Mouse (Mus musculus): ENCODE results near the gene Trmt2b.
"Not testable (repeated sequence)": the region's sequence is repeated elsewhere in the genome, so short reads cannot be mapped to it uniquely, and the experiment has no call there.

Trmt2b gene

DNA sequence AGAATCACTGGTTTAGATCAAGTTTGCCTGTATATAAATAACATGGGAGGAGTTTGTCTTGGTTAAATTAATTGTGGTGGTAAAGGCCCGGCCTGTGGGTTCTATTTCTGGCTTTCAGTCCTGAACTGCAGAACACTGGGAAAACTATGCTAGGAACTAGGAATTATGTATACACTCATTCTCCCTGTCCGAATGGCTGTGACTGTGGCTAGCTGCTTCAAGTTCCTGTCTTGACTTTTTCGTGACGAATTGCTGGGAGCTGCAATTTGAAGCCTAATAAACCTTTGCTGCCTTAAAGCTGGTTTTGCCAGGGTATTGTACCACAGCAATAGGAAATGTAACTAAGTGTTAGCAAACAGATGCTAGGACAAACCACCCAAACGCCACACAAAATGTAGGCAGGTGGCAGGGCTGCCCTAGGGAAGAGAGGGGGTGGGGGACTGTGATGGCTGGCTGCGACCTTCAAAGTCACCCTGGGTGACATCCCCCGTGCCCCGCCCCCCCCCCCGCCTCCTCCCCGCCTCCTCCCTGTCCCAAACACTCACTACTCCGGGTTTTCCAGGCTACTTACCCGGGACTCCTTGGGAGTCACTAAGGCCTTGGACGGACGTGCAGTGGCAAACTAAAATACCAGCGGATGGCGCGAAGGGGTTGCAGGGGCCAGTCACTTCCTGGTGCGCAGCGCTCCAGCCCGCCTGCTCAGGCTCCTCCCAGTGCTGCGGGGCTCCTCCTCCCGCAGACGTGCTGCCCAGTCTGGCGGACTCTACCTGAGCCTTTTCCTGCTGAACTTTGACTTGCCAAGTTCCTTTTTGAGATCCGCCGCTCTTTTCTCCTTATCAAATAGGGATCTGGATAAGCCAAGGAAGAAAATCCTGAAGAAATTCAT lies at the start of gene Trmt2b:
Trmt2b (minus strand) TSS at position 710 of the 886 bp plus-strand sequence.
- peak in 1 of 2 experiments; percentile 11 for DNase-seq (ENCODE audit: low spot score in 2 of 2)

DNA sequence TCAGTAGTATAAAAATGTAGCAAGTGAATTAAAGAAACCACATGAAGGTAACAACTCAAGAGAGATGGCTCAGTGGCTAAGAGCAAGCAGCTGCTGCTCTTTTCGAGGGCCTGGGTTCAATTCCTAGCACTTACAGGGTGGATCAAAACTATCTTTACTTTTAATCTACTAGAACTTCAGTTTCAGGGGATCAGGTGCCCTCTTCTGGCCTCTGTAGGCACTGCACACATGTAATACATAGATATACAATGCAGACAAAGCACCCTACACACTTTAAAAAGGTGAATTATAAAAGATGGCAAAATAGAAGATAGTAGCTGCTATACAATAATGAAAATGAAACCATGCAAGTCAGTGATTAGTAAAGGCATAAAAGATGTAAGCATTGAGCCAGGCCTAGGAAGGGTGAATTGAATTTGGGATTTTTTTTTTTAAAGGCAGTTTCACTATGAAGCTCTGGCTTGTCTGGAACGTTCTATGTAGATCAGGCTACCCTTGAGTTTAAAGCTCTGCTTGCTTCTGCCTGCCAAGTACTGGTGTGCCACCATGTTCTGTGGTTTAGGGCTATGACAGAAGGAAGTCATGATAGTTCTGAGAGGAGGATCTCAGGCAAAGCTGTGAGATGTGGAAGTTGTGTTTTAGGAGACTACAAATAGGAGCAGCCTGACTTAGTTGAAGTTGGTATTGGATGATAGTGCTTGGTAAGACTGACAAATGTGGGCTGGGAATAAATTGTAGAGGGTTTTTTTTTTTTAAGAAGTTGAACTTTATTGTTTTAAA lies 42.6 kb upstream of the Trmt2b start:
- no peak for DNase-seq (ENCODE audit: low spot score in 2 of 2)

DNA sequence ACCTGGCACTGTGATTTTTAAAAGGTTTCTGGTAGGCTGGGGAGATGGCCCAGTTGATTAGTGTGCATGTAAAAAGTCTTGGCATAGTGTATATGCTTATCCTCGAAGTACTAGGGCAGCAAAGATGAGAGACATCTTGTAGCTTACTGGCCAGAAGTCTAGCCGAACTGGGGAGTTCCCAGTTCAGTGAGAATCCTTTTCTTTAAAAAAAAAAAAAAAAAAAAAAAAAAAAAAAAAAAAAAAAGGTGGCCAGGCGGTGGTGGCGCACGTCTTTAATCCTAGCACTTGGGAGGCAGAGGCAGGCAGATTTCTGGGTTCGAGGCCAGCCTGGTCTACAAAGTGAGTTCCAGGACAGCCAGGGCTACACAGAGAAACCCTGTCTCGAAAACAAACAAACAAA lies 34.4 kb upstream of the Trmt2b start:
- DNase-seq (ENCODE audit: low spot score in 2 of 2) = not testable (repeated sequence)

DNA sequence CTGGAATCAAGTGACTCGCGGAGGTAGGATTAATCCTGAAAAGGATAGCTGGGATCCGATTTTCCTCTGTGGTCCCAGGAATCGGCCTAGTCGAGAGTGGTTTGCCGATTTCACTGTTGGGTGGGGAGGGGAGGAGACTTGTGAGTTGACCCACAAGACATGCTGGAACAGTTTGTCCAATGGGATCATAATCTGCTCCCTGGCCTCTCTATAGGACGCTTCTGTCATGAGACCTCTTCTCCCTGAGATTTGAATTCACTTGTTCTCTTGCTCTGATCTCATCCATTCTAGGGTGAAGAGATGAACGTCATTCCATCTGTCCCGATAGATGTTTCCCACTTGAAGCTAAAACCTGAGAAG lies 31.5 kb upstream of the Trmt2b start:
- DNase-seq (ENCODE audit: low spot score in 2 of 2) = no peak

DNA sequence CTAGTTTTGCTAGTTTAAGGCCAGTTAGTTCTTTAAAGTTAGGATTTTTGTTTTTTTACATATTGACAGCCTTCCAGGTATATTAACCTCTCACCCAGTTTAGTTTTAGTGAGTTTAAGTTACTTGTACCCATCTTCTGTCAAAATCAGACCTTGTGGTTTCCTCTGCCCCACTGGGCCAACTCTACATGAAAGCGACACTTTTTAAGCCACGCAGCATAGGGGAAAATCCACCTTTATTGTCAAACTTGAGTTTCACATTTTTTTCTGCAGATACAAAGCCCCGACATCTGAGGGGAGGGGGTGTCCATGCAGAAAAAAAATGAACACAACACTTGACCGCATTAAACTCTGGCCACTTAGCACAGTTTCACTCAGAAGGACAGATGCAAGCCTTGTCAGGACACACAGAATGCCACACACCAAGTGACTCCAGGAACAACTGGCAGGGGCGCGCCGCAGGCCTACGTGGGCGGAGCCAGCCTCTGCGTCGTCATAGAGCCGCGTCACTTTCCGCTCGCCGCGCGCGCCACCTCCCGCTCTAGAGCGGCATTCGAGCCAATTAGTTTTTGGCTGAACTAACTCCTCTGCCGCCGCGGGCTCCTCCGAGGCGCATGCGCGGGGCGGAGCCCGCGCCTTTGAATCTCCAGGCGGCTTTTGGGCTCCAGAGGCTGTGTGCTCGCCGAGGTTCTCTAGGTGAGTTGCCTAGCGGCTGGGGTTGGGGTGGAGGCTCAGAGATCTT lies 30.9 kb upstream of the Trmt2b start, which contains the start of gene Cenpi:
Cenpi (plus strand) TSS at position 551 of the 741 bp plus-strand sequence.
- DNase-seq (ENCODE audit: low spot score in 2 of 2) = peak; percentile 78 to 81

DNA sequence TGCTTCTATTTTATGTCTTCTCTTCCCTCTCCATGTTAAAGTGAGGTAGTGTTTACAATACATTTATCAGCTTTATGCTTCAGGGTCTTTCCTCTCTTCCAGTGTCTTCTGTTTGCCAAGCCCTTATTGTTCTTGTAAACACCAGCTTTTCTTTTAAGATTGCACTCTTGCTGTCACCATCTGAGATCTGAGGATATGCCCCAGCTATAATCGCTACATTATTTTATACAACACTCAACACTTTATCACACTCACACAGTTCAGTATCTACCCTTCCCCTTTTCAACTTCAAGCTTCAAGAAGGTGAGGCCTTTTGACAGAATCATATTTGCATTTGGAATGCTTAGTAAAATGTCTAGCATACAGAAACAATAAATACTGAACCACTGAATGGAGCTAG lies 26.5 kb upstream of the Trmt2b start:
- no peak for DNase-seq (ENCODE audit: low spot score in 2 of 2)

DNA sequence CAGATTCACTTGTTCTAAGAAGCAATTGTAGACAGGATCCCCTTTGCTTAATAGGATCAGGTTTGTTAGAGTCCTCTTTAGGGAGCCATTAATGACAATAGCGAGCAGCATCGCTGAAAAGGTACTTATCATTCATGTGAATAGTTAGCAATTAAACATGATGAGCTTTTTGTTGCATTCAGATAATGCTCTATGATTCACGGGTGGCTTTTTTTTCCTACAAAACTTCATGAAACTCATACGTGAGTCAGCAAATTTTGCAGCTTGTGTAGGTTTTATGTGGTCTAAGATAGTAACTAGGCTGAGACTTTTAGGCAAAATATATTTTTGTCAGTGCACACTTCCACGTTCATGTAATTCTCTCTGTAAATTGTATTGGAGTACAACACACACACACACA lies 23.4 kb upstream of the Trmt2b start:
- no peak for DNase-seq (ENCODE audit: low spot score in 2 of 2)

DNA sequence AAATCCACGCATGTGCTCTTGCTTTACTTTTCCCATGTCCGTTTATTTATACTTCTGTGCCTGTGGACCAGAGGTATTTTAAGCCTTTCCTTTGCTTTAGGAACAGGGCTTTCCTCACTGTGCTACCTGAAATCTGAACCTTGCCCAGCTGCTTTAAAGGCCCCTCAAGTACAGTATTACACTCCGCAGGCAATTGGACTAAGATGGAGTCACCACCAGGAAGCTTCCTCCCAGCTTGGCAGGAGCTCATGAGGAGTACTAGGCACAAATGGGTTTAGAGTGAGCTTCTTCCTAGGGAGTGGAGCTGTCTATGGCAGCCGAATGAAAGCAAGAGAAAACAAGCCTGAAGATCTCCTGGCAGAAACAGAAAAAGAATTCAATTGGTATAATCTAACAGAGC lies 20.4 kb upstream of the Trmt2b start:
- no peak for DNase-seq (ENCODE audit: low spot score in 2 of 2)

DNA sequence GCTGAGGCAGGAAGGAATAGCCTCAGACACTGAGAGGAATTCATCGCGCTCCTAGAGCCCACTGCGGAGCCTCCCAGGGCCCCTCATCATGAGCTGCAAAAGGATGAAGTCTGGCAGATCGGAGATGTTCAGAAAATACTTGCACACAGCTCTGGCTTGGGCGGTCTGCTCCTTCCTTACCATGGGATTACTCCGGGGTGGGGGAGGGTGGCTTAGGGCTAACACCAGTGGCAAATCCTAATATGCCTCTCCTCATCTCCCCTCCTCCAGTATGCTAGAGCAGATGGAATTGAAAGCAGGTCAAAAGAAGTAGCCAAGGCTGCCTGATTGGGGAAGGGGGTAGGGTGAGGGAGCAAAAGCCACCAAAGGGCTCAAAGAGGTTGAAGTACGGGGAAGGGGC lies 20.0 kb upstream of the Trmt2b start:
- no peak for DNase-seq (ENCODE audit: low spot score in 2 of 2)

DNA sequence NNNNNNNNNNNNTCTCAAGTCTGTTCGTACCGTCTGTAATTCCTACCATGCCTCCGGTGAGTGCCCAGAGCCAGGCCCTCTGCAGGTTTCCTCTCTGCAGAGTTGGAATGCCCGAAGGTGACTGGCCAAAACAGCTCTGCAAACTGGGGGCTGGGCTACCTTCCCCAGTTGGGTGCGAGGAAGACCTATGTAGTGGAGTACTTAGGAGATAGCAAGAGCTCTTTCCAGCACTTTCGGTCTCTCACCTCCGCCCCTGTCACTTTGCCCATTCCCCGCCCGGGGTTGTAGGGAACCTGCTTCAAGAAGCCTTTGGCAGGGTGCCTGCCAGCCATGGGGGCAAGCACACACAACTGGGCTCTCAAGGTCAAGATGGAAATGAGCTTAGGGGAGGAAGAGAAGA lies 19.5 kb upstream of the Trmt2b start:
- DNase-seq (ENCODE audit: low spot score in 2 of 2) = no peak

DNA sequence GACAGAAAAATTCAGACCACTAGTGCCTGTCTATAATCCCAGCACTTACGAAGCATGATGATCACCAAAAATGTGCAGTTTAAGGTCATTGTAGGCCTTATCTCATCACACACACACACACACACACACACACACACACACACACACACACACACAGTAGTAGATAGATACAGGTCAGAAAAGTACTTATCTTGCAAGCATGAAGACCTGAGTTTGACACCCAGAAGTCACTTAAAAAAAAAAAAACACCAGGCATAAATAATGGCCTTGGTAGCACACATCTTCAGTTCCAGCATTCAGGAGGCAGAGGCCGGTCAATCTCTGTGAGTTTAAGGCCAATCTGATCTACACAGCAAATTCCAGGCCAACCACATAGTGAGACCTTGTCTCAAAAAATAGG lies 10.5 kb upstream of the Trmt2b start:
- DNase-seq (ENCODE audit: low spot score in 2 of 2) = no peak

DNA sequence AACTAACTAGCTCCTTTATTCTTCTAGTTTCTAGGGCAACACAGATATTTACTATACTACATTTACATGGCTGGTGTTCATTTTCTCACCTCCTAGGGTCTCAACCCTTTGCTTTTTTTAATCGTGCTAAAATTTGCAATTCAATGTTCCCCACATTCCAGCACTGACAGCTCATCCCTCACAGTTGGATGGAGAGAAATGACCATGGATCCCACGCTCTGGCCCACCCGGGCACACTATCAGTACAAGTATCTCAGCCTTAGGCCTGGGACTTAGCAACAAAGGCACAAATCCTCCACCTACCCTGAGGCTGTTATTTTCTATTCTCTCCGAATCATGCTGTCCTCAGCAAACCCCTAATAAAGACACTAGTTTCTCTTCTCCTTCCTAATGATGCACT lies 9.0 kb upstream of the Trmt2b start:
- DNase-seq (ENCODE audit: low spot score in 2 of 2) = no peak

DNA sequence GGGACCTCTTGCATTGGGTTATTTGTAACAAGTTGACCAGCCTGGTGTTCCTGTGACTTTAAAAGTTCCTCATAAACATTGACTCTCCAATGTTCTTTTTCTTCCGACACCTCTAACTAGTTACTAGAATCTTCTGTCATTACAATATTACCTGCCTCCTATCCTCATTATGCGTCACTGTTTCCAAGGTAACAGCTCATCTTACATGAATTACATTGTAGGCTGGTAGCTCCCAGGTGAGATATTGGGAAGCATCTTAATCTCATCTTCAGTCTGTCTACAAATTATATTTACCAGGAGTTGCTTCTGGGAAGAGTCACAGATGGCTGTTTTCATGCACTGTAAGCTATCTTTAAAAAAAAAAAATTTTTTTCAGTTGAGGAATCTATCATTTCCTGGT lies 8.3 kb upstream of the Trmt2b start:
- DNase-seq (ENCODE audit: low spot score in 2 of 2) = no peak

DNA sequence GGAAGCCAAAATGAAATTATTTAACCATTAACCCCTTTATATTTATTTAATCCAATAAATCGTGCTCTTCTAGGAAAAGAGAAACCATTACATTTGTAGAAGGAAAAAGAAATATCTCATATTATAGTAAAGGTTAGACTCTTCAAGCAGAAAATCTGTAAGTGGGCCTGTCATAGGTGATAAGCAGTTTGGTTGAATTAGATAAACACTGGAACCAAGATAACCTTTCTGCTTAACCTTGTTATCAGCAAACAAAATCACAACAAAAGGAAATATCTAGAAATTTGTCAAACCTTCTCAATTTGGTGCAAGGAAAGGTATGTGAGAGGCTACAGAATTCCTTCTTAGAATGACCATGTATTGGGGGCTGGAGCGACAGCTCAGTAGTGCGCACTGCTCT lies 3.7 kb upstream of the Trmt2b start:
- DNase-seq (ENCODE audit: low spot score in 2 of 2) = no peak

DNA sequence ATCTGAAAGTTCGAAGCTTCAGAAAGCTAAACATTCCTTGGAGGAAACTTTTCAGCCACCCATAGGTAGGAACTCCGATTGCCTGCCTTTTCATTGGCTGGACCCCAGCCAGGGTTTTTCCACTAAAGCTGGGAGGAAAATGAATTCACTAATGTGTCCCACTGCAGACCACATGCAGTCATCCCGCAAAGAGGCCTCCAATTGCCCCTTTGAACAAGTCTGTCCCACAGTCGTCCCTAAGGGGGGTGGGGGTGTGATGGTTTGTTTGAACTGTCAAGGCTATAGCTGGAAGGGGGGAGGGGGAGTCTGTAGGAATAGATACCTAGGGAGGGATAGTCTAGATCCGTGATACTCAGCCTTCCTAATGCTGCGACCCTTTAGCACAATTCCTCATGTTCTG lies 1.1 kb downstream of the Trmt2b start:
- DNase-seq (ENCODE audit: low spot score in 2 of 2) = no peak

DNA sequence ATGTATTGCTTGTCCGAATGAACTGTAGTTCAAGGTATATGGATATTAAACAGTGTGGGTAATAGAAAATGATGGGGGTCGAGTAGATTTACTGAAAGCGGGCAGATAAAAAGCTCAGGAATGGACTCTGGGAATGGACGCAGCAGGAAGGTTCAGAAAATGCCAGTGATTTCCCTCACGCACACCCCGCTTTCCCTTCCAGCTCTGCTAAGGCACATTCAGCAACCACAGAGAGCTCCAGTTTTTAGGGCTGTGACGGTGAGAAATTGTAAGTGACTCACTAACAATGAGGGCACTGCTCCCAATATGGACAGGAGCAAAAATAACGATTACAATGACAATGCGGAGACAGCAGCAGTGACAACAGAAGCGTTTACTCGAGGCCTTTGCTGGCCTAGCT lies 14.7 kb downstream of the Trmt2b start:
- DNase-seq (ENCODE audit: low spot score in 2 of 2) = no peak

DNA sequence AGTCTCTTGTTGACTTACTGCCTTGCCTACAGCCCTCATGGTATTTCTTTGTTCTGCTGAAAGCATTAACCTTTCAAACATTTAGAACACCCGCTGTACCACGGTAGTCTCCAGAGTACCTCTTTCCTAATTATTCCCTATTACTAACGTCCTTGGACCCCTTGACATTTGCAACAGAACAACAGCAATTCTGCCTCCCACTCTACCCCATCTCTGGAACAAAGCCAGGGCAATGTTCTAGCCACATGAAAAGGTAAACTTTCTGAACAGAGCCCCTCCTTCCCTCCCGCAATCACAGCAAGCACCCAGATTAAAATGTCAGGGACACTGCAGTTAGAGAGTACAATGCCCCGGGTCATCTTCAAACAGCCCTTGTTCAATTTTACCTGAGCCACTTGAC lies 15.6 kb downstream of the Trmt2b start:
- DNase-seq (ENCODE audit: low spot score in 2 of 2) = no peak

DNA sequence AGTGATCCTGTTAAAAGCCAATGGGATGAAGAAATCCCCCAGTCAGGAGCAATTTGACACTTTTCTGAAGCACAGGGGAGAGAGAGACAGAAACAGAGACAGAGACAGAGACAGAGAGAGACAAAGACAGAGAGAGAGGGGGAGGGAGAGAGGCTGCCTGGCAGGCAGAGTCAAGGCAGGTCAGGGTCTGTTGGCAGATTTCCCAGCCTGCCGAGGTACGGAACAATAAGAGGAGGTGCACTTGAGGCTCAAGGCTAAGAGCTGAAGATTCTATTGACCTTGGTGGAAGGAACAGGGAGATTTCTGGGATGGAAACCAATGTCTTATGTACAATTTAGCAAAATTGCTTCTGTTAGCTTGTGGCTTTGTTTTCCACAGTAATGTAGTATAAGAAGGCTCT lies 28.6 kb downstream of the Trmt2b start:
- DNase-seq (ENCODE audit: low spot score in 2 of 2) = no peak

DNA sequence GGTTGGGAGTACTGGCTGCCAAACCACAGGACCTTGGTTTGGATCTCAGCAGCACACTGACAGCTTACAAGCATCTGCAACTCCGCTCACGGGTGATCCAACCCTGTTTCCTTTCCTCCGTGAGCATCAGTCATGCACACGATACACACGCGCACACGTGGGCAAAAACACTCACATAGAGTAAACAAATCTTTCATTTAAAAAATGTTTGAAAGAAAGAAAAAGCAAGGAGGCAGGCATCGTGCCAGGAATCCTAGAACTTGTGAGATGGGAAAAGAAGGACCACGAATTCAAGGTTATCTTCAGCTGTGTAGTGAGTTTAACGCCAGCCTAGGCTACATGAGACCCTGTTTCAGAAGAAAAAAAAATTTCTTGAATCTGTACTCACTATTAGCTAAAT lies 30.8 kb downstream of the Trmt2b start:
- DNase-seq (ENCODE audit: low spot score in 2 of 2) = no peak

DNA sequence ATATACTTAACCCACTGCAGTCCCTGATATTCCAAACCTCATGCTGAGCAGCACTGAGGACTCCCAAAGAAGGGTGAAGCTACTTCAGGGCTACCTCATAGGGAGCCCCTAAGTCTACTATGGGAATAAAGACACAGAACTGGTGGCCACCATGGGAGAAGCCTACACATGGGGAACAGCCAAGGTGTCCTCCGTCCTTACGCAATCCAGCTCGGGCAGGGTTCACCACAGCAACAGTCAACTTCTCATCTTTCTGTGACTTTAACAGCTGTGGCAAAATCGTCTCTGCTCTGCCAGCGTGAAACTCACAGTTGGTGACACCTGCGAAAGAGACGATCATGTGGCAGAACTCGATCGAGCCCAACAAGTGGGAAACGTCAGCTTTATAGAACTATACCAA lies 38.5 kb downstream of the Trmt2b start:
- DNase-seq (ENCODE audit: low spot score in 2 of 2) = no peak

DNA sequence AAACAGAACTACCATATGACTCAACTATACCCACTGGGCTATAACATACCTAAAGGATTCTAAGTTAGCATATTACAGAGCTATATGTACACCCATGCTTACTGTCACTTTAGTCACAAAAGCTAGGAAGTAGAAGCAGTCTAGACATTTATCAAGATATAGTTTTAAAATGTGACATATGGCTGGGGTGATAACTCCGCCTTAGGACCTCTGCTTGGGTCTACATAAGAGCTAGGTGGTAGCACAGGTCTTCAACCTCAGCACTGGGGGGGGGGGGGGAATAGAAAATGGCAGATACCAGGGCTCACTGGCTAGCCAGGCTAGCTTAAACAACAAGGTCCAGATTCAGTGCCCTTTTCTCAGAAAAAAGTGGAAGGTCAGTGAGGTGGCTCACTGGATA lies 43.7 kb downstream of the Trmt2b start:
- DNase-seq (ENCODE audit: low spot score in 2 of 2) = no peak

DNA sequence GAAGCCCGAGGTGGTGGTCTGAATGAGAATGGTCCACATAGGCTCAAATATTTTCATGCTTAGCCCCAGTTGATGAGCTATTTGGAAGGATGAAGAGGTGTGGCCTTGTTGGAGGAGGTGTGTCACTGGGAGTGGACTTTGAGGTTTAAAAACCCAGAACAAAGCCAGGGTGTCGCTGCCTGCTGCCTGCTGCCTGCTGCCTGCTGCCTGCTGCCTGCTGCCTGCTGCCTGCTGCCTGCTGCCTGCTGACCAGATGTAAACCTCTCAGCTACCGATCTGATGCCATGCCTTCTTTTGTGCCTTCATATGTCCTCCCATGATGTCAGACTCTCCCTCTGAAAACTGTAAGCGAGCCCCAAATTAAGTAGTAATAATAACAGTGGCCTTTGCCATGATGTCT lies 54.9 kb downstream of the Trmt2b start, which contains the start of gene Nox1:
Nox1 (minus strand) TSS at position 101 of the 400 bp plus-strand sequence.
- DNase-seq (ENCODE audit: low spot score in 2 of 2) = no peak

Data from right cerebral cortex, postnatal 36 days (tissue).